Mouse (Mus musculus) hematopoietic stem cell, adult 5-6 weeks (primary cell): ENCODE measurements around the gene Gm26620. TPM values are rescaled to one million over a fixed set of nuclear protein-coding genes. Genes with fewer than 3 reads are reported as not detected.

Experiments used
- ATAC-seq, 2 experiments: fragments of 125-278 bp in 1 of 2; replicated peaks in 1 of 2; 2 replicates each; pipeline ENCODE4 v1.8.0; 2016 to 2017; ENCODE audit warnings: inconsistent platforms in 2 of 2, mild to moderate bottlenecking in 2 of 2, moderate number of reproducible peaks in 2 of 2, low read depth in 1 of 2, moderate TSS enrichment in 1 of 2; ENCODE audit not compliant: low FRiP score in 2 of 2, poor library complexity in 2 of 2, severe bottlenecking in 2 of 2, insufficient read depth in 1 of 2, low TSS enrichment in 1 of 2
- total RNA-seq: library from RNA; stranded (forward); fragments of 172-1452, 232-1000 nt; gene quantifications from 2 replicates; pipeline ENCODE4 v1.2.3, GENCODE M21; 2017

The Gm26620 gene
- total RNA-seq, 1 experiment from 2014 or later: not detected

DNA sequence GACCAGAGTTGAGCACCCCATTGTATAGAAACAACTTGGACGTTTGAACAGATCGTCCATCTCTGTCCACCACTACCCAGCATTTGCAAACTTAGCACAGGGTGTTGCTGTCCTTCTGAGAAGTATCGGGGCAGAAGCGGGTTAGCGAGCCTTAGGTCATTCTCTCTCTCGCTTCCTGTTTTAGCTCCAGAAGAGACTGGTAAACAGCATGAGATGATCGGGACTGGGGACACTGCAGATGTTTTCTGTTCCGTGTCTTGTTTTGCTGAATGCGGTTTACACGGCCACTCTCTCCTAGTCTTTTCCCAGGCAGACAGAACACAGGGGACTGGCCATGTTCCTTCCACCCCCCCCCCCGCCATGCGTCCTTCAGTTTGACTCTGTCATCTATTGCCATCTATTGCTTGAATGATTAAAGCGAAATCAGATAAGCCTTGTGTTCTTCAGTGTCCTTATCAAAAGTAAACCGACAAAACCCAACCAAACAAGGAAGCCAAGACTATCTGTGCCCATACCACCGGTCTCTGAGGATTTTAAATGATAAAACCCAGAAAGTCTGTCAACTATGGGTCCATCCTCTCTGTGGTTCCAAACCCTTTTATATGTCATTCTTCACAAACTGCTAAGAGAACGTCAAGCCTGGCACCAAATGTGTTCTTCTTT, 13.7 kb downstream of the Gm26620 start:
- no peak for ATAC-seq

DNA sequence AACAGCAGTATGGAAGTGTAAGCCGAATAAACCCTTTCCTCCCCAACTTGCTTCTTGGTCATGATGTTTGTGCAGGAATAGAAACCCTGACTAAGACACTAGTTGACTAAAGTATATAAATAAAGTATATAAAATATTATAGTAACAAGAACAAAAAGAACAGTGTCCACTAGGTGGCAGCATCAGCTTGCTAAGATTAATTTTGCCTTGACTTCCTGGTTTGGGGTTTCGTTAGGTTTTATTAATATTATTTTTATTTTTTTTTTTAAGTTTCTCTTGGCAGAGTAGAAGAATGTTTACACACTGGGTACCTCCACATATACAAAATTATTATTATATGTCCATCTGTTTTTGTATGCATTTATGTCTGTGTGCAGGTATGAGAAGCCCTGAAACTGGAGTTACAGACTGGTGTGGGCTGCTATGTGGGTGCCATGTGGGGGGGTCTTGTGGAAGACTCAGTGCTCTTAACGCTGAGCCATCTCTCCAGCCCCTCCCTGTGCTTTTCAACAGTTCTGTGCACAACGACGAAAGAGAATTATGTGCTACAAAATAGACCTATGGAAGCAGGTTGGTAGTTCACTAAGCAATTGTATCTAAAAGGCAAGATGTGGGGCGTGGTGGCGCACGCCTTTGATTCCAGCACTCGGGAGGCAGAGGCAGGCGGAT, 16.1 kb downstream of the Gm26620 start:
- ATAC-seq: no peak

DNA sequence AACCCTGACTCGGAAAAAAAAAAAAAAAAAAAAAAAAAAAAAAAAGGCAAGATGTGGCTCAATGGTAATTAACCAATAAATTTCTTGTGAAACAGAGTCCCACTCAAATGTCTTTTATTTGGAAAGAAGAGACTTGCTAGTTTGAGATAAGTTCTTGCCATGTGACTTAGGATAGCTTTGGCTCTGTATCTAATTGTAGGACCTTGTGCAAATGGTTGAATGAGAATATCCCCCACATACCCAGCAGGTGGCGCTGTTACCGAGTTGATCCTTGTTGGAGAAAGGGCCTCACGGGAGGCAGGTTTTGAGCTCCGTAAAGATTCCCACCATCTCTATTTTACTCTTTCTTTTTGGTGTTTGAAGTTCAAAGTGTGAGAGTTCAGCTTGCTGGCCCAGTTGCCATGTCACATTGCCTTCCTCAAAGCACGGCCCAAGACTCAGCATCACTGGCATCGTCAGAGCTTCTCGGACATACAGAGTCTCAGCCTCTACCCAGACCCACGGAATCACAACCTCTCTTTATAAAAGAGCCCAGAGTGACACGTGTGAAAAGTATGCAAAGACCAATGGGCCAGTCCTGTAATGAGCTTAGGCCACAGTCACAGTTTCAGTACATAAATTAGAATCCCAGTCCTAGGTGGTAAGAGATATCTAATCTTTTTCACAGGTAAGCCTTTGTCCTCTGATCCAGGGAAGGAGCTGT, 16.8 kb downstream of the Gm26620 start:
- ATAC-seq: peak; percentile 78 to 92

DNA sequence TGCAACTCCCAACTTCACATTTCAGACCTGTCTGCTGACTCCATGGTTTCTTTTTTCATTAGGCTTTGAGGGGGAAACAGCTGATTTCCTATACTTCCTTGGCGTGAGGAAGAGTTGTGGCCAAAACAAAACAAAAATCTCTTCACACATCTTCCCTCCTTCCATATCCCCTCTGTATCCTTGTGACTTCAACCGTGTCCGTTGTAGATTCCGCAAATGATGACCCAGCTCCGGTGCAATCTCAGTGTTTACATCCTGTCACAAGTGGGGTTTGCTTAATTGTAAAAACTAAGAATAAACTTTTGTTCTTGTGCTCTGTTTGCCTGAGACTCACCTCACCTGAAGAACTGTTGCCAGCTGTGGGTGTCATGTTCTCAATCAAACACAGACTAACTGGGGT, 18.6 kb downstream of the Gm26620 start:
- no peak for ATAC-seq

DNA sequence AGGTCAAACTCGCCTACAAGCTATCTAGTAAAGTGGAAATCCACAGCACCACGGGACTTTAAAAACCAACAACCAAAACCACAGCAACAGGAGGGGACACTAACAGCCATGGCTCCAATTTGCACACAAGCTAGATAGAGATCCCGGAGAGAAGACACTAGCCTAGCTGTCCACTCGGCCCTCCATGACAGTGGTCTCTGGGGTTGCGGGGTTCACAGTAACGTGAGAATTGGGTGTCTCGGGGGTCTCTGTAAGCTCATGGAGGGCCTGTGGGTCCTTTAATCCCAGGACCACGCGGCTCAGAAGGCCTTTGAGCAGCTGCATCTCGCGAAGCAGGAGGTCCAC, 22.2 kb downstream of the Gm26620 start:
- no peak for ATAC-seq

DNA sequence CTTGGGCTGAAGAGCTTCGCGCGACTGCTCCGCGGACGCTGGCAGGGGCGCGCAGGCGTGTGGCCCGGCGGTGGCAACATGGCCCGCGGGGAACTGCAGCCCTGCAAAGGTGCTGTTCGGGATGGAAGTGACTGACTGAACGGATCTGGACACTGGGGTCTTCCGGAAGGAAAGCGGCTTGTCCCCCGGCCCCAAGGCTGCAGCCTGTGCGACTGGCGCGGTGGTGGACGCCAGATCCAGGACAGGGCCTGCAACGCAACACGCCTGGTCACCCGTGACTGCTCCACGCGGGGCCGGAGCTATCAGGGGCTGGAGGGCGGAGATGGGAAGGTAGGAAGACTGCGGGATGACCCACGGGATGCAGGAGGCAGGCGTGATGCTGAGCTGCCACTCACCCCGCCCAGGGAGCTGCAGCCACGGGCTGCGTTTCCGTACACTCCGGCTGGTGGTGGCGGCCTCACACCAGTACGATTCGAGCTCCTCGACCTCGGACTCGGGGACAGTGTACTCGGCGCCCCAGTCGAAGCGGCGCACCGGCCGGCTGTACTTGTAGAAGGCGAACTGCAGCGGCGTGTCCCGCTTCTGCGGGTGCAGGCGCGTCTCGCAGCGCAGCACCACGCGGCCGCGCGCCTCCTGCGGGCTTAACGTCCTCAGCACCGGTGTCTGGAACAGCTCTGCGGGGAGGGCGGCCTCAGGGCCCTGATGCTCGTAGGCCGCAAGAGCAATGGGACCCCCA, 22.8 kb downstream of the Gm26620 start:
- ATAC-seq: peak; percentile 27 to 52; a peak in 3 of 4 replicates

DNA sequence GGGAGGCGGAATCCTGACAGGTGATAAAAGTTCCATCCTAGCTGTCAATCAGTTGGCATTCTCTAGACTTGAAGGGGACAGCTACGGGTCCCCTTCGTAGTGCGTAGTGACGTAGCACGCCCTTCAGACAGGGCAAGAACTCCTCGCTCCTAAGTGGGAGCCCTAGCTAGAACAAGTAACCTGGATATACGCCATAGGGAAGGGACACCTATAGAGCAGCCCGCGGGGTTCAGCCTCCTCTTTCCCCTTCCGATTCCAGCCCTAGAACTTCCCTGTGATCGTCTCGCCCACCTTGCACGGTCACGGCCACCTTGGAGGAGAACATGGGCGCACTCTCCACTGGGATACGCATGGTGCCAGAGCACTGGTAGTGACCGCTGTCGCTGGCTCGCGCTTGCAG, 23.5 kb downstream of the Gm26620 start:
- ATAC-seq: peak in 1 of 2 experiments; percentile 37; a peak in 1 of 4 replicates

DNA sequence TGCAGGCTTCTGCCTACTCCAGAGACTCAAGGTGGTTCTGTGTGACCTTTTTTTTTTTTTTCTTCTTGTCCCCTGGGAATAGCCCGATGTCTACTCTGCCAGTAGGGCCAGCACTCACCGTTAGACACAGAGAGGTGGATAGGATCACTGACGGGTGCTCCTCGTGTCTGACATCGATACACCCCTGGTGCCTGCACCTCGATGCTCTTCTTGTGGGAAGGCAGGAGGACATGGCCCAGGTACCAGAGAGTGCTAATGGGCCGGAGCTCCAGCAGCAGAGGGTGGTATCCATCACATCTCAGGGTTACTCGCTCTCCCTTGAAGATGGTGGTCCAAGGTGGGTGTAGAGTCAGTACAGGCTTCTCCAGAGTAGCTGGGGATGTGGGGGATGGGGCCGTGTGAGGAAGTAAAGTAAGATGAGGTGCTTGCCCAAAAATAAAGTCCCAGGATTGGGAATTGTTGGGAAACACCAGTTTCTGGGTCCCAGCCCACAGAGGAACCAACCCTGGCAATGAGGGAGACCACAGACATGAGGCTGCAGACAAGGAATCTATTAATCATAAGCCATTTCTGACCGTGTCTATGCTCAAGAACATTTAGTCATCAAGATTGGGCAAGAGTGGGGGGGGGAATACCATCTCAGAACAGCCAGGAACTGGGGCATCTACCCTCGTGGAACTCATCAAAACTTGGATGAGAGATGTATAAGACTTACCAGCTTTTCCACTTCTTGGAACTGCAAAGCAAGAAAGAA, 27.2 kb downstream of the Gm26620 start:
- ATAC-seq: no peak

DNA sequence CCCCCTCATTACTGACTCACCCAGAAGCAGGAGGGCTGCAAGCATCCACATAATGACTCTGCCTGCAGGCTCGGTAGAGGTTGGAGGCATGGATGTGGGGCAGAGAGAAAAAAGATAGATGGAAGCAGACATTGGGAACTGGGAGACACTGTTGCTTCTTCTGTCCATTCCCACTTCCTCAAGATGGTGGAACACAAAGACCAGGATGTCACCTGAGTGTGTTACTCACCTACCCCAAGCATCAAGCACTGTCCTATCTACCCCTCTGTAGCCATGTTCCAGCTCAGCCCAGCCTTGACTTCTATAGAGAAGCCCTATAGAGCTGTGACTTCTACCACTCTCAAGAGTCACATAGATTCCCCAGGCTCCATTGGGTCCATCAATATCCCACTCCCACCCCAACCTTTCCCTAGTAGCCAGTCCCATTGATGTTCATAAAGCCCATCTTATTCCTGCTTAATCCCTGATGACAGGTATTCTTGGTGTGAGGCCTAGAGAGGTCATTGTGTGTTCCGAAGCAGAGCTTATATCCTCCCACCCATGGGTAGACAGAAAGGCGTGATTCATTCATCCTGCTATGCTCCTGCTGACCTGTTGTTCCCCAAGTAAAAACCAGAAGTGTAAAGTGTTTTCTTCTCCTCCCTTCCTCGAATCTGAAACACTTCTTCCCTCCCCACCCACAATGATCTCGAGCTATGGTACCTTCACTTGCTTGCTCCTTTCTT, 28.2 kb downstream of the Gm26620 start, which contains the start of gene Fcrlb:
Fcrlb (minus strand) TSS at position 51 of the 725 bp plus-strand sequence.
- ATAC-seq: no peak

DNA sequence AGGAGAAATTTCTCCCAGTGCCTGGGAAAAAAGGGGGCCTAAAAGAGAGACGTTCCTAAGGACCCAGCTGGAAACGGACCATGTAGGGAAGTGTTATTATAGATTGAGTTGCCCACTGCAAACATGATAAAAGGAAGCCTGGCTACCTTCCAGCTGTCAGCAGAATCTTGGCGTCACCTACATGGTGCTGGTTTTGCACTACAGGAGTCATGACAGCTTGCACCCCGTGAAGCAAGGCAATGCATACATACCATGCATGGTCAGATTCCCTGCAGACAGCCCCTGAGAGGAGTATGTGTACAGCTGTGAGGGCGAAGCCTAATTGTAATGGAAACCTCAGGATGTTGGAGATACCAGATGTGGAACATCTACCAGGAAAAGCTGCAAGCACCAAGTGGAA, 30.8 kb downstream of the Gm26620 start:
- ATAC-seq: no peak

DNA sequence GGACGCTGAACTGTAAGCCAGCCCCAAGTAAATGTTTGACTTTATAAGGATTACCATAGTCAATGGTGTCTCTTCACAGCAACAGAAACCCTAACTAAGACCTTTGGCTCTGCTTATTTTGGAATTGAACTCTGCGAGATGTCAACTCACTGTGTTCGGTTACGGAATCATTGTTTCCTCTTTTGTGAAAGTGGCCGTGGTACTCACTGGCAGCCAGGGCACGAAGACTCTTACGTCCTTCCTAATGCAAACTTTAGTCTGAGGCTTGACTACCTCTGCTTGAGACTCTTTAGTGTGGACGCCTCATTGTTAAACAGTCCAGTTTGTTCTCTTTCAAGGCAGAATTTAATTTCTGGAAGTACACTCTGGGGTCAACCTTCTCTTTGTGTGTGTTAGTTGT, 34.4 kb downstream of the Gm26620 start:
- peak in 1 of 2 experiments; percentile 32; a peak in 1 of 4 replicates for ATAC-seq

DNA sequence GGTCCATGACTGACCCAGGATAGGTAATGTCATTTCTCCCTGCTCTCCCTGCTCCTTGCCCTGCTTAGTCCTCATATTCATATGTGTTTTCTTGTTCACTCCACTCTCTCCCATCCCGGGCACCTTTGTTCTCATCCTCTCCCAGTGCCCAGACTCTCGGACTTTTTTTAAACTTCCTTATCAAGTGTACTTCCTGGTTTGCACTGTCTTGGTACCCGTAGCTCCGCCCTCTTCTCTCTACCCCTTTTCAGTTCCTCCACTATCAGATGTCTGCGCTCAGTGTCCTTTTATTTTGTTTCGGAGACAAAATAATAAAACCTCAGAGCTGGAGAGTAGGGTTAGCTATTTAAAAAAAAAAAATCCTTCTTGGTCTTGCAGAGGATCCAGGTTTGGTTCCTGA, 39.6 kb downstream of the Gm26620 start:
- peak; percentile 71 to 83 for ATAC-seq

DNA sequence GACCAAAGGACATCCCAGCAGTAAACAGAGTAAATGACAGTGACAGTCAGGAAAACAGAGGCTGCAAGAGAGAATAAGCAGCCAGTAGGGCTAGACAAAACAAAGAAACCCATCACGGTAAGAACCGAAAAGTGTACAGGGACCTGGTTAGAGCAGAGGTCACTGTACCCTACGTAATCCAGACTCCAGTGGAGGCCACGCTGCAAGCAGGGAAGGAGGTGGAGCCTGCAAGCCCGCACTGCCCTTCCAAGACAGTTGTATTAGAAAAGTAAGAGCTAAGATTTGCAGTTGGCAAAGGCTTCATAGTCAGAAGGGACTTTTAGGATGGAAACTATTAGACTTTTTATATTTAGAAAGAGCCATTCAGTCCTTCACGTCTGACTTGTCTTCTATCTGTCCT, 42.1 kb downstream of the Gm26620 start:
- no peak for ATAC-seq

DNA sequence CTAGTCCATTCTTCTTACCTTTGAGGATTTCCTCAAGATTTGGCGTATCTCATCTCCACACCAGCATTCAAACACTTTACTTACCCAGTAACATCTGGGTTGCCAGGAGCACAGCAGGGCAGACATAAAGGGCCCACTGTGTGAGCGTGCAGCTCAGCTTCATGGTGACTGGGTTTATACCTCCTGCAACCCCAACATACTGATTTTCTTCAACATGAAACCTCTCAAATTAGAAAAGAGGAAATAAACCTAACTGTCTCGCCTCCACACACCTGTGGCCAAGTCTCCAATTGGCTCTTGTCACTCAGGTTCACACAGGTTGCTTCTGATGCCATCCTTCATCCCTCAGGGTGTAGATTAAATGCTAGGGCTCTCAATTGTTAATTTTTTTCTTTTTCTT, 42.5 kb downstream of the Gm26620 start, which contains the start of gene Fcrla:
Fcrla (minus strand) TSS at position 206 of the 400 bp plus-strand sequence.
- no peak for ATAC-seq

DNA sequence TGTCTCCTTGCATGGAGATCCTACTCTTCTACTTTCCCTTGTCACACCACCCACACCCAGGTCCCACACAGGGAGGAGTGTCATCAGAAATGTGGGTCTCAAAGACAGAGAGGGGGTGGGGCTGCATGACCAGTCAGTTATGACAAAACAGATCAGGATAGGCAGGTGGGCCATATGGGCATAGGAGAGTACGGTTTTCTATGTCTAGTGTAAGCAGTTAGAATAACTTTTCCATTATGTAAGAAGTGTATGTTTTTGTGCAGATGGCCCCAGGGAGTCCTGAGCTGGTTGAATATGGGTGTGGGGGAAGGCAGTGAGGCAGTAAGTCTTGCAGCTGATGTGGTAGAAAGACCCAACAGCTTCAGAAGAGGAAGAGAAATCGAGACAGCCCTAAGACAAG, 43.6 kb downstream of the Gm26620 start:
- ATAC-seq: no peak

DNA sequence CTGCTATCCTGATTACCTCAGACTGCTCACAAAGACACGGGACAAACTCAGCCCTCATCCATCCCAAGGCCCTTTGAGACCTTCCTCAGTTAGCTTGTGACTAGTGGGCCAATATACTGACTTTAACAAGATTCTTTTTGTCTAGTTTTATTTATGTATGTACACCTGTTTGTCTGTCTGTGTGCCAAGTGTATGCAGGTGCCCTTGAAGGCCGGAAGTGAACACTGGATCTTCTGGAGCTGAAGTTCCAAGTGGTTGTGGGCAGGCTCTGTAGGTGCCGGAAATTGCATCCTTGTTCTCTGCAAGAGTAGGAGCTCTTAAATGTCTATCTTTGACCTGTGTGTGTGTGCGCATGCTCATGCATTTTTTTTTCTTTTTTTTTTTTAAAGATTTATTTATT, 44.4 kb downstream of the Gm26620 start:
- no peak for ATAC-seq

DNA sequence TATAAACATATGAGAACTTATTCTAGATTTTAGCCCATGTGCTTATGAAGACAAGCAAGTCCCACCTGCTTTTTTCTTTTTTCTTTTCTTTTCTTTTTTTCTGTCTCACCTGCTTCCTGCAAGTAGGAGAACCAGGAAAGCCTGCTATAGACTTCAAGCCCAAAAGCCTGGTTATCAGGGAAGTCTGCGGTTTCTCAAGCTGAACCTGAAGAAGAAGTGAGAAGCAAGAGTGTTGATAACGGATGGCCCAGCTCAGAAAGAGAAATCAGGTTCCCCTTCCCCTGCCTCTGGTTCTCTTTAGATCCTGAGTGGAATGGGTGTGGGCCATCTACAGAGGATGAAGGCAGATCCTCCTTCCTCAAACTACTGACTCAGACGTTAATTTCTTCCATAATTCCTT, 47.2 kb downstream of the Gm26620 start:
- ATAC-seq: no peak
